Mouse (Mus musculus): ENCODE measurements around the gene Gm3629.
A peak's percentile ranks its signal among the peaks of the same experiment; 100 is the strongest.
"Not testable (repeated sequence)": the region's sequence is repeated elsewhere in the genome, so short reads cannot be mapped to it uniquely, and the experiment has no call there.

- peak; percentile 45 for TF ChIP-seq CTCF (IDR thresholded peaks at IDR 0.05; ENCODE audit: low read depth)
- TF ChIP-seq EP300 (IDR thresholded peaks at IDR 0.05; ENCODE audit: low read depth): not testable (repeated sequence)
Observed at GRCm38 (mm10) chr14:6605004-6605403, 14.6 kb upstream of the Gm3629 start.
